Mouse (Mus musculus) hindbrain, postnatal 0 days (tissue): Measurements from ENCODE around the gene Esx1. TPM values are rescaled to one million over a fixed set of nuclear protein-coding genes. Genes with fewer than 3 reads are reported as not detected.

Experiments used
- ATAC-seq: fragments of 200-750 bp; cut with Nextera tagmentation; 2 replicates; pipeline ENCODE4 v1.8.0; 2017; ENCODE audit warnings: mild to moderate bottlenecking, moderate TSS enrichment, moderate library complexity
- DNase-seq: peaks from one replicate; pipeline ENCODE4 v3.0.0-alpha.2; 2015; ENCODE audit warnings: low spot score
- H3K27ac ChIP-seq: fragments of 300-500 bp; sonication (generic); 2 replicates; pipeline ENCODE4 v1.5.1; 2014; ENCODE audit warnings: mild to moderate bottlenecking
- H3K27me3 ChIP-seq: fragments of 300-500 bp; sonication (generic); 2 replicates; pipeline ENCODE4 v1.6.1; 2014; ENCODE audit warnings: low read length, mixed read lengths; ENCODE audit not compliant: insufficient read depth
- H3K36me3 ChIP-seq: fragments of 300-500 bp; sonication (generic); 2 replicates; pipeline ENCODE4 v1.6.1; 2014; ENCODE audit warnings: low read length, mixed read lengths; ENCODE audit not compliant: insufficient read depth
- H3K4me1 ChIP-seq: fragments of 300-500 bp; sonication (generic); 2 replicates; pipeline ENCODE4 v1.6.1; 2014; ENCODE audit warnings: antibody characterized with exemption, low read length, mixed read lengths; ENCODE audit not compliant: insufficient read depth
- H3K4me2 ChIP-seq: fragments of 300-500 bp; sonication (generic); 2 replicates; pipeline ENCODE4 v1.6.1; 2014; ENCODE audit warnings: low read depth, mild to moderate bottlenecking, low read length, moderate library complexity, mixed read lengths
- H3K4me3 ChIP-seq: fragments of 300-500 bp; sonication (generic); 2 replicates; pipeline ENCODE4 v1.5.1; 2014; ENCODE audit warnings: low read length
- H3K9ac ChIP-seq: fragments of 300-500 bp; sonication (generic); replicated peaks from 2 replicates; pipeline ENCODE4 v1.6.1; 2014; ENCODE audit warnings: mild to moderate bottlenecking, low read length, moderate library complexity, mixed read lengths
- H3K9me3 ChIP-seq: fragments of 300-500 bp; sonication (generic); 2 replicates; pipeline ENCODE4 v1.6.1; 2016; ENCODE audit warnings: low read length, mixed read lengths
- CTCF ChIP-seq: IDR thresholded peaks from 2 replicates; pipeline ENCODE4 v1.5.1; 2016; ENCODE audit warnings: antibody characterized with exemption, control low read depth, low read depth
- WGBS: fragments of 180-500 bp; shearing (Covaris S2); extraction: QIAGEN DNeasy Blood & Tissue Kit; methylation state at CpG from one replicate; pipeline ENCODE4 v1.1.7; 2014; 5-methylcytosine and 5-hydroxymethylcytosine counted together
- polyA plus RNA-seq: library from polyadenylated mRNA; unstranded; fragments of >200 nt; fragmentation: Nextera tagmentation; extraction: Ambion mirVana; gene quantifications from 2 replicates; pipeline ENCODE4 v1.2.1, GENCODE M21; 2015
- total RNA-seq: library from RNA; depleted of rRNA; stranded (reverse); fragments of >200 nt; gene quantifications from 2 replicates; pipeline ENCODE4 v1.2.3, GENCODE M21; 2014; rRNA removed

Esx1 gene
- total and polyA plus RNA-seq, 2 experiments from 2014 or later: not detected

DNA sequence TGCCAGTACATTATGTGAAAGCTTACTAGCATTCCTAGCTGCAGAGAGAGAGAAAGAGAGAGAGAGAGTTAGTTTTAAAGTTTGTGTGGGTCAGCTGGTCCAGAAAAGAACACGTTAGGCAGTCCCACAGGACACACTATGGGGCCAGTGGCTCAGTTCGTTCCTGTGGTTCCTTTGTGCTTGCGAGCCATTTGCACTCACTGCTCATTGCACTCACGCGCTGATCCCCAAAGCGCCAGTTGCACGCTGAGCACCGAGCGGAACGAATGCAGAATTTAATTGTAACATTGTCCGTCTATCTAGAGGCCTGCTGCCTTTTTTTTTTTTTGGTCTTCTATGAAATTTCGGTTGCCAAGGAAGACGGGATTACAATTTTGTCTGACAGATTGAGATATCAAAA lies 15.4 kb downstream of the Esx1 start:
- Histone ChIP-seq H3K27ac (no peak overlapping the region), H3K4me3 (no peak overlapping the region), H3K9me3 (no peaks in the 10 kb centered on the region), H3K27me3 (peaks cover 18% of the 10 kb centered on the region), H3K9ac (no peak overlapping the region), H3K4me1 (no peaks in the 10 kb centered on the region), H3K4me2 (no peak overlapping the region), H3K36me3 (no peaks in the 10 kb centered on the region)
- TF ChIP-seq CTCF: no peak
- ATAC-seq: no peak
- WGBS: 28% methylated on average over 13 of the region's 13 CpGs
- no peak for DNase-seq

DNA sequence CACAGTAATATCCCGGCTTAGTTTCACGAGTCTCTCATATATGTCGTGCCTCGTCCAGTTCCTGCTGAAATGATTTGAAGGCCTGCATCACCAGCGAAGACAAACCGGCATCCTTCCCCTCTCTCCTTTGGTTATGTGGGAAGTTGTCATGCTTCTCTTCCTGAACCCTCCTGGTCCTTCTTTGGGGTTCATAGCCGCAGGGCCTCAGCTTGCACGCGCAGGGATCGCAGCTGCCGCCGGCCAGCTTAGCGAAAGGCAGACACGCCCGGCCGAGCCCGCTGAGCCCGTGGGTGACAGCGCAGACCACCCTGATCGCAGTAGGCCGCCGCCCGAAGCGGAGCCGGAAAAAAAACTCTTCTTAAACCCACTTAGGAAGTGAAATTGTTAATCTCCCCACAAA lies 17.4 kb downstream of the Esx1 start:
- H3K27ac ChIP-seq: no peak overlapping the region
- H3K4me1 ChIP-seq: no peaks in the 10 kb centered on the region
- ATAC-seq: no peak
- H3K4me3 ChIP-seq: no peak overlapping the region
- H3K4me2 ChIP-seq: no peak overlapping the region
- 34% methylated on average over 25 of the region's 25 CpGs for WGBS
- H3K9ac ChIP-seq: no peak overlapping the region
- no peak for TF ChIP-seq CTCF
- H3K36me3 ChIP-seq: no peaks in the 10 kb centered on the region
- no peaks in the 10 kb centered on the region for H3K9me3 ChIP-seq
- DNase-seq: no peak
- H3K27me3 ChIP-seq: peaks cover 18% of the 10 kb centered on the region

Other genes starting within 250 kb of the Esx1 start
- not detected in 2 replicates for gene H2bfm, start 194.8 kb downstream of the Esx1 start, total RNA-seq
- not detected in 2 replicates for gene H2bfm, start 194.8 kb downstream of the Esx1 start, polyA plus RNA-seq
- 1.0 and 6.3 TPM in 2 replicates for gene Tmsb15b2, start 146.6 kb downstream of the Esx1 start, total RNA-seq
- gene Tmsb15b2, start 146.6 kb downstream of the Esx1 start, polyA plus RNA-seq: 74.9 and 82.2 TPM in 2 replicates
- 1.7 and 4.2 TPM in 2 replicates for gene Tmsb15l, start 145.2 kb downstream of the Esx1 start, total RNA-seq
- 8.8 and 9.1 TPM in 2 replicates for gene Tmsb15l, start 145.2 kb downstream of the Esx1 start, polyA plus RNA-seq
- 0.68 and 19.2 TPM in 2 replicates for gene Tmsb15b1, start 145.2 kb downstream of the Esx1 start, total RNA-seq
- gene Tmsb15b1, start 145.2 kb downstream of the Esx1 start, polyA plus RNA-seq: 39.0 and 43.7 TPM in 2 replicates
- gene Zcchc18, start 128.9 kb downstream of the Esx1 start, total RNA-seq: 151 and 166 TPM in 2 replicates
- gene Zcchc18, start 128.9 kb downstream of the Esx1 start, polyA plus RNA-seq: 495 and 508 TPM in 2 replicates
- gene Slc25a53, start 83.8 kb downstream of the Esx1 start, total RNA-seq: 24.8 and 28.4 TPM in 2 replicates
- 12.2 and 12.6 TPM in 2 replicates for gene Slc25a53, start 83.8 kb downstream of the Esx1 start, polyA plus RNA-seq
- 9.8 and 10.9 TPM in 2 replicates for gene Fam199x, start 72.5 kb downstream of the Esx1 start, total RNA-seq
- 6.4 and 6.8 TPM in 2 replicates for gene Fam199x, start 72.5 kb downstream of the Esx1 start, polyA plus RNA-seq